Mouse (Mus musculus) neural tube, embryonic 11.5 days (tissue): Measurements from ENCODE around the gene Tbpl2. TPM values are rescaled to one million over a fixed set of nuclear protein-coding genes. Genes with fewer than 3 reads are reported as not detected.
A peak's percentile ranks its signal among the peaks of the same experiment; 100 is the strongest.

Experiments used
- ATAC-seq: fragments of 200-750 bp; cut with Nextera tagmentation; 2 replicates; pipeline ENCODE4 v1.8.0; 2017; ENCODE audit warnings: moderate number of reproducible peaks, mild to moderate bottlenecking, moderate TSS enrichment, moderate library complexity; ENCODE audit not compliant: insufficient read depth, low FRiP score, low TSS enrichment
- DNase-seq: peaks from one replicate; pipeline ENCODE4 v3.0.0-alpha.2; 2015; ENCODE audit warnings: low spot score
- H3K27ac ChIP-seq: fragments of 300-500 bp; sonication (generic); 2 replicates; pipeline ENCODE4 v1.5.1; 2014; ENCODE audit warnings: low read depth, mild to moderate bottlenecking, low read length
- H3K27me3 ChIP-seq: fragments of 300-500 bp; sonication (generic); 2 replicates; pipeline ENCODE4 v1.6.1; 2014; ENCODE audit warnings: mild to moderate bottlenecking, low read length, mixed read lengths; ENCODE audit not compliant: control insufficient read depth, insufficient read depth
- H3K36me3 ChIP-seq: fragments of 300-500 bp; sonication (generic); 2 replicates; pipeline ENCODE4 v1.6.1; 2014; ENCODE audit warnings: mild to moderate bottlenecking, low read length, moderate library complexity, mixed read lengths; ENCODE audit not compliant: control insufficient read depth, insufficient read depth
- H3K4me1 ChIP-seq: fragments of 300-500 bp; sonication (generic); 2 replicates; pipeline ENCODE4 v1.6.1; 2014; ENCODE audit warnings: low read length, mixed read lengths; ENCODE audit not compliant: control insufficient read depth, insufficient read depth
- H3K4me2 ChIP-seq: fragments of 300-500 bp; sonication (generic); 2 replicates; pipeline ENCODE4 v1.6.1; 2014; ENCODE audit warnings: low read depth, mild to moderate bottlenecking, moderate library complexity
- H3K4me3 ChIP-seq: fragments of 300-500 bp; sonication (generic); 2 replicates; pipeline ENCODE4 v1.5.1; 2014; ENCODE audit warnings: low read depth, low read length
- H3K9ac ChIP-seq: fragments of 300-500 bp; sonication (generic); 2 replicates; pipeline ENCODE4 v1.6.1; 2014; ENCODE audit warnings: mild to moderate bottlenecking, low read length
- H3K9me3 ChIP-seq: fragments of 300-500 bp; sonication (generic); 2 replicates; pipeline ENCODE4 v1.6.1; 2016; ENCODE audit warnings: low read length; ENCODE audit not compliant: control insufficient read depth
- WGBS: fragments of 180-500 bp; shearing (Covaris S2); extraction: QIAGEN DNeasy Blood & Tissue Kit; methylation state at CpG from one replicate; pipeline ENCODE4 v1.1.7; 2014; 5-methylcytosine and 5-hydroxymethylcytosine counted together
- polyA plus RNA-seq: library from polyadenylated mRNA; unstranded; fragments of >200 nt; fragmentation: Nextera tagmentation; extraction: Ambion mirVana; gene quantifications from 2 replicates; pipeline ENCODE4 v1.2.1, GENCODE M21; 2014

Gene Tbpl2
- polyA plus RNA-seq, 1 experiment from 2014 or later, result not detected

DNA sequence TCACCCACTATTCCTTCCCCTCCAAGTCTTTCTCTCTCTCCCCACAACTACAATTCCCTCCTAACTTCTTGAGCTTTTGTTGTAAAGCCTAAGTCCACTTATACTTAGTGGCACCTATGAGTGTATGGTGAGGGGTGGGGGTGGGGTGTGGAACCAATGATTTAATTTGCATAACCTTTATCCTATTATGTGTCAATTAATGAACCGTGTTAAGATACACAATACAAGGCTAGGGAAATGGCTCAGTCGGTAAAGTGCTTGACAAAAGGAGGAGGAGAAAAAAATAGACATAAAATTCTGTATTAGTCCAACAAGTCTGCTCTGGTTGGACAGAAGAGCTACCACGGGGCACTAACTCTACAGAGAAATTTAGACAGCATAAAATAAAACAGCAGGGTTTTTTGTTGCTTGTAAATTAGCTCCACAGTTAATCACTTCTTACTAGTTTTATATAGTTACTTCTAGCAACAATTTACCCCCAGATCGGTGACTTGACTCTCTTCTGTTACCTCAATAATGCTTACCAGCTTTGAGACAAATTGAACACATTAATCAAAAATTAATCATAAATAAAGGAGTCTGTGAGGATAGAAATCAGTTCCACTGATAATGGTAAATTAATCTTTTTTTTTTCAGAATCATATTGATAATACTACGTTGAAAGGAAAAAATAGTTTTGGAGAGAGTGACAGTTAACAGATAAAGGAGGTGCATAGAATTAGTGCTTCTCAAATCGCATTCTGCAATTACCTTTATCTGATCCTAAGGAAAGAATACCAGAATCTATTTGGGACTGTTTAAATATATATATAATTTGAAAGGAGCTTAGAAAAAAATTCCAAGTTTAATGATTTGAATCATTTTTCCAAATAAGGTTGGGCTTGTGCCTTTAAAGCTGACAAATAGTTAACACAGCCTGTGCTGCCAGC, 48.6 kb downstream of the Tbpl2 start:
- H3K9me3 ChIP-seq, result no peaks in the 10 kb centered on the region
- no peaks in the 10 kb centered on the region for H3K36me3 ChIP-seq
- no peaks in the 10 kb centered on the region for H3K4me1 ChIP-seq
- peak overlapping the region; percentile 40 for H3K4me2 ChIP-seq
- 37% methylated on average over 6 of the region's 6 CpGs for WGBS
- peak overlapping the region; percentile 15; the same call in 1 of the 2 replicates for H3K4me3 ChIP-seq
- H3K9ac ChIP-seq, result no peak overlapping the region
- no peak overlapping the region for H3K27ac ChIP-seq
- H3K27me3 ChIP-seq, result no peaks in the 10 kb centered on the region
- peak; percentile 95 for ATAC-seq
- DNase-seq, result peak; percentile 17

DNA sequence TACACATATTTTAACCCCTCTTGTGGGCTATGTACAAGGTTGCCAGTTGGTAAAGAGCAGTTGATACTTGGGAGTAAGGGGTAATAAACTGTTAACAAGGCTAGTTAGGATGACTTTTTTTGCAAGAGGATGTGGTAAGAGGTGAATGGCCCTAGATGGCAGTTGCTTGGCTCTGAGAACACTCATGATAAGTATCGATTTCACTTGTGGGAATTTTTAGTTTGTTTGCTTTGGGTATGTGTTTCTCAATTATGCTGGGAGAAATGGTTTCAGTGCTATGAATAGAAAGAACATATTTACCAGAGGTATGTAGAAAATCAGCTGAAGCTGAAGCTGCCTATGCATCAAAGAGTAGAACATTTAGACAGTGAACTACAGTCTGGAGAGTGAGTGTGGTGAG, 53.5 kb downstream of the Tbpl2 start:
- no peaks in the 10 kb centered on the region for H3K27me3 ChIP-seq
- no peaks in the 10 kb centered on the region for H3K36me3 ChIP-seq
- no peak overlapping the region for H3K4me3 ChIP-seq
- no peak for ATAC-seq
- 88% methylated on average over 1 of the region's 1 CpGs for WGBS
- H3K9ac ChIP-seq, result no peak overlapping the region
- H3K4me2 ChIP-seq, result no peak overlapping the region
- no peak for DNase-seq
- no peaks in the 10 kb centered on the region for H3K4me1 ChIP-seq
- H3K9me3 ChIP-seq, result no peaks in the 10 kb centered on the region
- no peak overlapping the region for H3K27ac ChIP-seq

DNA sequence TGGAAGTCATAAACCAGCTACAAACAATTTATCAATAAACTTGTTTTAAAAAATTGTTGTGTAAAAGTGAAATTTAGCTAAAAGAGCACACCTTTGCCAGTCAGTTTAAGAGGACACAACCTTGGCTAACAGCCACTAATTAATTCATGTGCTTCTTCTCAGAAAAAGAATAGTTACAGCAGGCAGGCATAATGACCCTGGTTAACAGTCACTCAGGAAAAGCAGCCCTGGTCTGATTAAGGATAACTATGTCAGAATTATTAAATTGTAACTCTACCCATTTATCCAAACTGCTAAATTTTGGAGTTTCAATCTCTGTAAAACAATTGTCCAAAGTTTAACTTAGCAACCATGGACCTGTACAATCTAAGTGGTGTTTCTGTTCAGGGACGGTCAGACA, 55.9 kb downstream of the Tbpl2 start:
- H3K4me2 ChIP-seq, result no peak overlapping the region
- no peak overlapping the region for H3K4me3 ChIP-seq
- no peaks in the 10 kb centered on the region for H3K4me1 ChIP-seq
- no peak overlapping the region for H3K27ac ChIP-seq
- H3K27me3 ChIP-seq, result no peaks in the 10 kb centered on the region
- DNase-seq, result no peak
- ATAC-seq, result no peak
- WGBS, result 83% methylated on average over 1 of the region's 1 CpGs
- H3K36me3 ChIP-seq, result no peaks in the 10 kb centered on the region
- H3K9me3 ChIP-seq, result no peaks in the 10 kb centered on the region
- no peak overlapping the region for H3K9ac ChIP-seq

Other genes with a start within 250 kb of the Tbpl2 start
- gene Hnmt, start 47.2 kb downstream of the Tbpl2 start, polyA plus RNA-seq, result 0.62 and 1.2 TPM in 2 replicates
- not detected in 2 replicates for gene Il1f8, start 56.6 kb upstream of the Tbpl2 start, polyA plus RNA-seq
- gene Il1f9, start 89.9 kb upstream of the Tbpl2 start, polyA plus RNA-seq, result not detected in 2 replicates
- gene Il1f6, start 118.8 kb upstream of the Tbpl2 start, polyA plus RNA-seq, result not detected in 2 replicates
- gene Il1f5, start 180.4 kb upstream of the Tbpl2 start, polyA plus RNA-seq, result not detected in 2 replicates
- not detected in 2 replicates for gene Il1f10, start 194.6 kb upstream of the Tbpl2 start, polyA plus RNA-seq
- gene Il1rn, start 240.3 kb upstream of the Tbpl2 start, polyA plus RNA-seq, result not detected in 2 replicates